Mouse (Mus musculus) limb, embryonic 15.5 days (tissue): ENCODE measurements around the gene Qtrt2. TPM values are rescaled to one million over a fixed set of nuclear protein-coding genes. Genes with fewer than 3 reads are reported as not detected.

ENCODE experiments used
- polyA plus RNA-seq: library from polyadenylated mRNA; unstranded; fragments of >200 nt; fragmentation: Nextera tagmentation; extraction: Ambion mirVana; gene quantifications from 2 replicates; pipeline ENCODE4 v1.2.1, GENCODE M21; 2015

Gene Qtrt2
- polyA plus RNA-seq, 1 experiment from 2014 or later = 27.3 TPM

Other genes starting within 250 kb of the Qtrt2 start
- gene Drd3, start 172.8 kb downstream of the Qtrt2 start, polyA plus RNA-seq = 0.13 TPM in 1 of 2 replicates, not detected in the other
- gene Ccdc191, start 37.0 kb downstream of the Qtrt2 start, polyA plus RNA-seq = 9.8 and 14.2 TPM in 2 replicates
- gene Zdhhc23, start 53.0 kb upstream of the Qtrt2 start, polyA plus RNA-seq = 0.47 and 1.2 TPM in 2 replicates
- gene Gramd1c, start 136.5 kb upstream of the Qtrt2 start, polyA plus RNA-seq = 4.6 and 6.3 TPM in 2 replicates
- 58.9 and 65.1 TPM in 2 replicates for gene Atp6v1a, start 212.9 kb upstream of the Qtrt2 start, polyA plus RNA-seq
- 115 and 134 TPM in 2 replicates for gene Naa50, start 213.0 kb upstream of the Qtrt2 start, polyA plus RNA-seq
- 3.1 and 3.3 TPM in 2 replicates for gene Usf3, start 246.4 kb upstream of the Qtrt2 start, polyA plus RNA-seq